Mouse (Mus musculus): ENCODE data around the gene Mitf. TPM values are rescaled to one million over a fixed set of nuclear protein-coding genes. Genes with fewer than 3 reads are reported as not detected.

The Mitf gene
- polyA plus RNA-seq, 1 experiment from 2014 or later = 2.2 TPM

DNA sequence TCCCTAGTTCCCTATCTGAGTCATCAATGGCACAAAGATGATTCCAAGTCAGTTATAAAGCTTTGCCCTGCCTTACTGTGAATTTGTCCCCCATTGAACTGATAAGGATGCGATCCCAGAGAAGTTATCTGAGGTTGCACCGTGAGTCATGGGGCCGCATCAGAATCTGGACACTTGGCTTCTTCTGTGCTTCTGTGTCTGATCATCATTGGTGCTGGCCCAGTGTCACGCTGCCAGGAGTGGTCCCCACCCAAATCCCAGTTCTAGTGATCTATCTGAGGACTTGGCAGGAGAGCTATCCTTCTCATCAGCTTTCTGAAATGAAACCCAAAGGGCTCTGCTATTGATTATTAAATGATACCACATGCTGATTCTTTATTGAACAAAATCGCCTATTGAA is 25.5 kb upstream of the Mitf start:
- Histone ChIP-seq H3K36me3 (replicated peaks; ENCODE audit: control insufficient read depth, insufficient read depth, low read depth, low read length) (no peaks in the 10 kb centered on the region), H3K4me2 (ENCODE audit: low read depth, low read length) (no peak overlapping the region), H3K27ac (replicated peaks; ENCODE audit: low read depth, low read length) (no peak overlapping the region), H3K4me1 (ENCODE audit: control insufficient read depth, insufficient read depth, low read length) (no peaks in the 10 kb centered on the region), H3K9ac (replicated peaks; ENCODE audit: low read length) (no peak overlapping the region), H3K27me3 (ENCODE audit: control insufficient read depth, insufficient read depth, low read length) (no peaks in the 10 kb centered on the region), H3K4me3 (ENCODE audit: low read depth, low read length) (no peak overlapping the region), H3K9me3 (replicated peaks; ENCODE audit: control insufficient read depth, low read length) (no peaks in the 10 kb centered on the region)
- 90% methylated on average over 5 of the region's 5 CpGs for WGBS
- DNase-seq (ENCODE audit: low spot score) (no peak), ATAC-seq (replicated peaks; ENCODE audit: insufficient number of reproducible peaks, low FRiP score, low TSS enrichment, low read depth) (no peak)

DNA sequence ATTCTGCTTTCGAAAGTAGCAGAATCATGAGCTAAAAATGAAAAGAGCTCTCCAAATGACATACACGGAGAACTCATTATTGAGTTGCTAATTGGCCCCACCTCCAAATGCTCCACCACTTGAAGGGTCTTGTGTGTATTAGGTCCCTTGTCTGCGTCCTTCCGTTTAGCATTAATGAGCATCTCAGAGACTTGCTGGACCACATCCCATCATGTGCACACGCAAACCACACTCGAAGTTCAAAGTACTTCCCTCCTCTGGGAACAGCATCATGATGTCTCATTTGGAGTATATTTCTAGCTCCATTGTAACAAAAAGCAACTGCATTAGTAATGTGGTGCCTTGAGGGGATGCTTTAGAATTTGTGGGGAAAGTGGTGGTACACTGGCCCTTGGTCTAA is 24.6 kb upstream of the Mitf start:
- DNase-seq (ENCODE audit: low spot score) (no peak), ATAC-seq (replicated peaks; ENCODE audit: insufficient number of reproducible peaks, low FRiP score, low TSS enrichment, low read depth) (no peak)
- Histone ChIP-seq H3K4me3 (ENCODE audit: low read depth, low read length) (no peak overlapping the region), H3K4me2 (ENCODE audit: low read depth, low read length) (no peak overlapping the region), H3K4me1 (ENCODE audit: control insufficient read depth, insufficient read depth, low read length) (no peaks in the 10 kb centered on the region), H3K9ac (replicated peaks; ENCODE audit: low read length) (no peak overlapping the region), H3K27ac (replicated peaks; ENCODE audit: low read depth, low read length) (no peak overlapping the region), H3K9me3 (replicated peaks; ENCODE audit: control insufficient read depth, low read length) (no peaks in the 10 kb centered on the region), H3K36me3 (replicated peaks; ENCODE audit: control insufficient read depth, insufficient read depth, low read depth, low read length) (no peaks in the 10 kb centered on the region), H3K27me3 (ENCODE audit: control insufficient read depth, insufficient read depth, low read length) (no peaks in the 10 kb centered on the region)
- WGBS = 89% methylated on average over 6 of the region's 6 CpGs

DNA sequence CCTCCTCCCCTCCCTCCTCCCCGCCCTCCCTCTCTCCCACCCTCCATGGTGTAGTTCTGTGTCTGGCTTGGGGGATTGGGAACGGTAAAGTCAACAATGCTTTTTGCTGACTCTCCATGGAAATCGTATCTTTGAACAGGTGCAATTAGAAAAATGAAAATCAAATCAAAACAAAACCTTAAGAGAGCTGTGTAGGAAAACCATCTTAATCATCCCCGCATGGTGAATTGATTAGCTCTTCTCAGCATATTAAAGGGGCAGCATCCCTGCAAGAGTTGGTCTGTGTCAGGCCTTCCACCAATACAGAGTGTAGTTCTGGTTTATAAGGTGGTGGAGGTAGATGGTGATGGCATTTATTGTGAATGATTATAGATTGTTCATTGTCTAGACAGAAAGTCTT is 20.0 kb upstream of the Mitf start:
- H3K27ac ChIP-seq (replicated peaks; ENCODE audit: low read depth, low read length) = no peak overlapping the region
- H3K4me1 ChIP-seq (ENCODE audit: control insufficient read depth, insufficient read depth, low read length) = no peaks in the 10 kb centered on the region
- no peak overlapping the region for H3K4me2 ChIP-seq (ENCODE audit: low read depth, low read length)
- DNase-seq (ENCODE audit: low spot score) = no peak
- ATAC-seq (replicated peaks; ENCODE audit: insufficient number of reproducible peaks, low FRiP score, low TSS enrichment, low read depth) = no peak
- H3K36me3 ChIP-seq (replicated peaks; ENCODE audit: control insufficient read depth, insufficient read depth, low read depth, low read length) = no peaks in the 10 kb centered on the region
- H3K9ac ChIP-seq (replicated peaks; ENCODE audit: low read length) = no peak overlapping the region
- no peaks in the 10 kb centered on the region for H3K9me3 ChIP-seq (replicated peaks; ENCODE audit: control insufficient read depth, low read length)
- H3K4me3 ChIP-seq (ENCODE audit: low read depth, low read length) = no peak overlapping the region
- no peaks in the 10 kb centered on the region for H3K27me3 ChIP-seq (ENCODE audit: control insufficient read depth, insufficient read depth, low read length)
- WGBS = 82% methylated on average over 4 of the region's 4 CpGs

DNA sequence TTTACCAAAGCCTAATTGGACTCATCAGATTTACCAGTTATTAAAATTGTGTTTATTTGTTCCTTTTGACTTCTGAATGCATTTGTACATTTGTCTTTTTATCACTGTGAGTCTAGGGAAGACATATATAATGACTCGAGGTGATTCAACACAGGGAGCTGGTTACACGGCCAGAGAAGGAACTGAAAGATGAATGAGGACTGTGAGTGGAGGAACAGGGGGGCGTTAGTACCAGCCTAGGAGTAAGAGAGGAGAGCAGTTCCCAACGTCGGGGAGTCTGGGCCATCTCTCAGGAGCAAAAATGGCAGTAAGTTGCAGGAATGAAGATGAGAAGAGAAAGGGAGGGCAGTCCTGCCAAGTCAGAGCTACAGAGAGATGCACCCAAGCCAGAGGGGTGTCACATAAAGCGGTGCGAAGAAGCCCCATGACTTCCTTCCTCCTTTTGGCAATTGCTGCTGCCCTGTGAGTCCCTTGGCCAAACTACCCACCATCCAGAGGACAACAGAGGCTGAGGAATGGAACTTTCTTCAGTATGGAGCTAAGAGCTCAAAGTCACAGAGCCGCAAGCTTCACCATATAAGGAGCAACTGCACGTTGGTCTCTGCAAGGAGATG is 18.4 kb upstream of the Mitf start:
- Histone ChIP-seq H3K4me3 (ENCODE audit: low read depth, low read length) (no peak overlapping the region), H3K36me3 (replicated peaks; ENCODE audit: control insufficient read depth, insufficient read depth, low read depth, low read length) (no peaks in the 10 kb centered on the region), H3K4me2 (ENCODE audit: low read depth, low read length) (no peak overlapping the region), H3K27ac (replicated peaks; ENCODE audit: low read depth, low read length) (no peak overlapping the region), H3K9ac (replicated peaks; ENCODE audit: low read length) (no peak overlapping the region), H3K9me3 (replicated peaks; ENCODE audit: control insufficient read depth, low read length) (no peaks in the 10 kb centered on the region), H3K27me3 (ENCODE audit: control insufficient read depth, insufficient read depth, low read length) (no peaks in the 10 kb centered on the region), H3K4me1 (ENCODE audit: control insufficient read depth, insufficient read depth, low read length) (no peaks in the 10 kb centered on the region)
- no peak for ATAC-seq (replicated peaks; ENCODE audit: insufficient number of reproducible peaks, low FRiP score, low TSS enrichment, low read depth)
- DNase-seq (ENCODE audit: low spot score) = no peak
- 84% methylated on average over 9 of the region's 9 CpGs for WGBS

DNA sequence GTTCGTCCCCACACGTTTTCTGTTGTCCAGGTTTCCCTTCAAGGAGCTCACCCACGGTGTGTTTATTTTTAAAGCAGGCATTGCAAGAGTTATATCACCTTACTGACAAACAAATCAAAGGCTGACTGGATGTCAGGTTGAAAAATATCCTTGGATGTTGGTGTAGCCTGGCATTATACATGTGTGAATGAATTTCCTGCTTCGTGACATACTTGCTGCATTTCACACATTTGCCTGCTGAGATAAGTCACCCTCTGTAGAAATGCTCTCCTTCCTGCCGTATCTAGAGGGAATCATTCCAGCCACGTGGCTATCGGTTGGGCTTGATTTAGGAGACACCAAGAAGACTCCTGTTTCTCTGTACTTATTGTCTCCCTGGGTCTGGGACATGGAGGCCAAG is 17.2 kb upstream of the Mitf start:
- ATAC-seq (replicated peaks; ENCODE audit: insufficient number of reproducible peaks, low FRiP score, low TSS enrichment, low read depth) (no peak), DNase-seq (ENCODE audit: low spot score) (no peak)
- H3K4me1 ChIP-seq (ENCODE audit: control insufficient read depth, insufficient read depth, low read length) = no peaks in the 10 kb centered on the region
- no peaks in the 10 kb centered on the region for H3K27me3 ChIP-seq (ENCODE audit: control insufficient read depth, insufficient read depth, low read length)
- no peak overlapping the region for H3K4me3 ChIP-seq (ENCODE audit: low read depth, low read length)
- 79% methylated on average over 7 of the region's 7 CpGs for WGBS
- H3K9ac ChIP-seq (replicated peaks; ENCODE audit: low read length) = no peak overlapping the region
- no peaks in the 10 kb centered on the region for H3K9me3 ChIP-seq (replicated peaks; ENCODE audit: control insufficient read depth, low read length)
- H3K36me3 ChIP-seq (replicated peaks; ENCODE audit: control insufficient read depth, insufficient read depth, low read depth, low read length) = no peaks in the 10 kb centered on the region
- H3K4me2 ChIP-seq (ENCODE audit: low read depth, low read length) = no peak overlapping the region
- H3K27ac ChIP-seq (replicated peaks; ENCODE audit: low read depth, low read length) = no peak overlapping the region

DNA sequence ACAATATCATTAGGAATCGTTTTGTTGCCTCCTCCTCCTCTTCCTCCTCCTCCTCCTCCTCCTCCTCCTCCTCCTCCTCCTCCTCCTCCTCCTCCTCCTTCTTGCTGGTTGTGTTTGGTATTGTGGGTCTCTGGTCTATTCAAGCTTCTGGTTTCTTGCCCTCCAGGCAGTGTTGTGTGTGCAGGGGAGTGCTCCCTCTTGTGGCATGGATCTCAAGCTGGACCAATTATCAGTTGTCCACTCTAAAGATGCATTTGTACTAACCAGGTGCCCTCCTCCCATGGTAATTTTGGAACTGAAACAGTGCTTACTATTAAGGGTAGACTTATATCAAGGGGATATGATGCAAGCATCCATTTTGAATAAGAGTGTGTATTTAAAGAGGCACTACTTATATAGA is 14.7 kb upstream of the Mitf start:
- Histone ChIP-seq H3K9me3 (replicated peaks; ENCODE audit: control insufficient read depth, low read length) (no peaks in the 10 kb centered on the region), H3K4me3 (ENCODE audit: low read depth, low read length) (no peak overlapping the region), H3K4me2 (ENCODE audit: low read depth, low read length) (no peak overlapping the region), H3K27me3 (ENCODE audit: control insufficient read depth, insufficient read depth, low read length) (no peaks in the 10 kb centered on the region), H3K27ac (replicated peaks; ENCODE audit: low read depth, low read length) (no peak overlapping the region), H3K36me3 (replicated peaks; ENCODE audit: control insufficient read depth, insufficient read depth, low read depth, low read length) (no peaks in the 10 kb centered on the region), H3K4me1 (ENCODE audit: control insufficient read depth, insufficient read depth, low read length) (no peaks in the 10 kb centered on the region), H3K9ac (replicated peaks; ENCODE audit: low read length) (no peak overlapping the region)
- 77% methylated on average over 1 of the region's 1 CpGs for WGBS
- ATAC-seq (replicated peaks; ENCODE audit: insufficient number of reproducible peaks, low FRiP score, low TSS enrichment, low read depth) = no peak
- no peak for DNase-seq (ENCODE audit: low spot score)

DNA sequence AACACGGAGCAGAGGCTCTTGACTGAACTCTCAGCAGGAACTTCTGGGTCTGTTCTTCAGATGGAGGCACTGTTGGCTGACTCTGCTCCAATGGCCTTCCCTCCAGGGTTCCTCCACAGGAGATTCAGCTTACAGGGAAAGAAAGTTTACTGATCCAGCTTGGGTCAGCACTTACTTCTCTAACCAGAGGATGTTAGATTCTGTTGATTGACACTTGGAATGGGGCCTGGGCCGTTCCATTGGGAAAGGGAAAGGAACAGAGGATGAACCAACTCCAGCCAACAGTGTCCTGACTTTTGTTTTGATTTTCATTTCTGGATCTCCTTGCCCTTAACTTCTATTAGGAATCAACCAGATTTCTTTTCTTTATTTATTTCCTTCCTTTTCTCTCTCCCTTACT is 11.7 kb upstream of the Mitf start:
- no peak overlapping the region for H3K4me2 ChIP-seq (ENCODE audit: low read depth, low read length)
- 49% methylated on average over 2 of the region's 2 CpGs for WGBS
- H3K9me3 ChIP-seq (replicated peaks; ENCODE audit: control insufficient read depth, low read length) = no peaks in the 10 kb centered on the region
- no peaks in the 10 kb centered on the region for H3K36me3 ChIP-seq (replicated peaks; ENCODE audit: control insufficient read depth, insufficient read depth, low read depth, low read length)
- H3K4me1 ChIP-seq (ENCODE audit: control insufficient read depth, insufficient read depth, low read length) = no peaks in the 10 kb centered on the region
- DNase-seq (ENCODE audit: low spot score) (no peak), ATAC-seq (replicated peaks; ENCODE audit: insufficient number of reproducible peaks, low FRiP score, low TSS enrichment, low read depth) (no peak)
- no peak overlapping the region for H3K27ac ChIP-seq (replicated peaks; ENCODE audit: low read depth, low read length)
- no peaks in the 10 kb centered on the region for H3K27me3 ChIP-seq (ENCODE audit: control insufficient read depth, insufficient read depth, low read length)
- H3K9ac ChIP-seq (replicated peaks; ENCODE audit: low read length) = no peak overlapping the region
- no peak overlapping the region for H3K4me3 ChIP-seq (ENCODE audit: low read depth, low read length)

DNA sequence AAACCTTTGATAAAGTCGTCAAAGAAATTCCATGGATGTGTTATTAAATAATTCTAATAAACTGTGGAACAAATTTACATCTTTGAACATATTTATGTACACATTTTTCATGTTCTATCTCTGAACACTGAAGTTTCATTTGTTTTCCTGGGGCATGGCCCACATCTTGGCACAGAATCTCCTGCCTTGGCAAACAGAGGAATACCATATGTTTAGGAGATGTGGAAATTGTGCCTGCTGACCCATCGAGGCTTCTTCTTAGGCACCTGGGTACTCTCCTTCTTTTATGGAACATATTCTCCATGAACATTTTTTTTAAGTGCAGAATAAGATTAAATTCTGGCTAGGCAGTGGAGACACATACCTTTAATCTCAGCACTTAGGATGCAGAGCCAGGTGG is 6.2 kb upstream of the Mitf start:
- 70% methylated on average over 2 of the region's 2 CpGs for WGBS

More for the DNA sequence above, 6.2 kb upstream of the Mitf start:
- no peaks in the 10 kb centered on the region for H3K4me1 ChIP-seq (ENCODE audit: control insufficient read depth, insufficient read depth, low read length)
- no peak overlapping the region for H3K27ac ChIP-seq (replicated peaks; ENCODE audit: low read depth, low read length)
- H3K27me3 ChIP-seq (ENCODE audit: control insufficient read depth, insufficient read depth, low read length) = no peaks in the 10 kb centered on the region
- no peaks in the 10 kb centered on the region for H3K36me3 ChIP-seq (replicated peaks; ENCODE audit: control insufficient read depth, insufficient read depth, low read depth, low read length)
- H3K4me2 ChIP-seq (ENCODE audit: low read depth, low read length) = no peak overlapping the region
- ATAC-seq (replicated peaks; ENCODE audit: insufficient number of reproducible peaks, low FRiP score, low TSS enrichment, low read depth) (no peak), DNase-seq (ENCODE audit: low spot score) (no peak)
- H3K4me3 ChIP-seq (ENCODE audit: low read depth, low read length) = no peak overlapping the region
- H3K9me3 ChIP-seq (replicated peaks; ENCODE audit: control insufficient read depth, low read length) = no peaks in the 10 kb centered on the region
- H3K9ac ChIP-seq (replicated peaks; ENCODE audit: low read length) = no peak overlapping the region
